Mouse (Mus musculus) C2C12 (cell line): ENCODE measurements around the gene Asic2.

Experiments
- CTCF ChIP-seq: IDR thresholded peaks from one replicate; pipeline ENCODE4 v1.5.1; 2011; ENCODE audit not compliant: control insufficient read depth, insufficient read depth, insufficient read length
- MYOG ChIP-seq: IDR thresholded peaks from one replicate; pipeline ENCODE4 v1.6.1; 2011; ENCODE audit not compliant: control insufficient read depth, insufficient read length; ENCODE audit errors: extremely low read depth

DNA sequence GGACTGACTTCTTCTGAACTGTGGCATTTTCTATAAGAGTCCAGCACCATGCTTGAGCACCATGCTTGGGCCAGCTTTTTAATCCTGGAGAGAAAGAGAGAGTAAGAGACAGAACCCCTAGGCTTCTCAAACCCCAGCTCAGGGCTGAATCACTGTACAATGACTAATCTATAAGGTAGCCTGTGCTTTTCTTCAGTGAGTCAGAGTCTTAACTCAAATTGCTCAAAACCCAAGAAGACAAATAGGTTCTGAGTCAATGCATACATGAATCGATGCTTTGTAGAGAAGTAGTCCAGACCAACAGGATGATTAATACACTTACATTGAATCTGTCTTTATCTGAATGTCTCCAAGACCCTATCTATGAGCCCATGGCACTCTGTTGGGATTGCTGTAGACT, 59.5 kb downstream of the Asic2 start:
- no peak for TF ChIP-seq CTCF
- TF ChIP-seq MYOG, result no peak
